In the genomic region with DNA sequence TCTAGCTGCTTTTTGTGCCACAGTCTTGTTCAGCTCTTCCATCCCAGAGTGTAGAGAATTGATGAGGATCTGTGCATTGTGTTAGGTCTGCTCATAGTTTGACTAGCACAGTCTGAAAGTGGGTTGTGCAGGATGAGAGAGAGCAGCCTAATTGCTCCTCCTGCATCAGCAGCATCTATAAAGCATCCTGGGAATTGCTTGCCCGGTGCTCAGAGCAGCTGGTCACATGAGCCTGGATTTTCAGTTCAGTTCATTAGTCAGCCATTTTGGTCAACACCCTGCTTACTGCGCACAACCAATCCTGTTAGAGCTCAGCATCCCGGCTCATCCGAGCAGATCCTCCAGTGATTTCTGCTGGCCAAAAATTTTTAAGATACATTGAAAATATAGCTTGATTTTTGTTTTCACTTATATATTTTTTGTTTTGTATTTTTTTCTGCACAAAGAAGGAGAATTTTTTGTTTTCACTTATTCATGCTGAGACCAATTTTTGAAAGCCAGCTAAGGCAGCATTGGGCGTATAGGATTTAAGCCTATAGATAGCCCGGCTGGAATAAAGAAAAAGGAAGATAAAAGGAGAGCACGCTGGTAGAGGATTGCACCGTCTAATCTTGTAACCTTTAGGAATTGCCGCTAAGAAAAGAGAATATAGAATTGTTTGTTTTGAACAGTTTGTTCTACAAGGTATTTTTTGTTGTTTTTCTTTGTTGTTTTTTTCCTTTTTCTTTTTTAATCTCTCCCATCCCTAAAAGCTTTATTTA, we compare ENCODE assay signal across 9 mouse cellular contexts. TPM values are rescaled to one million over a fixed set of nuclear protein-coding genes. Genes with fewer than 3 reads are reported as not detected.
DNase-seq lines count a peak whose midpoint lies in the region; ATAC-seq lines count a peak whose summit lies in the region.
"Had no signal": no experiment of that assay in that cellular context is flagged by ENCODE, and none has a peak within 500 bp of the region (broad histone marks: within the 10 kb centered on the region; RNA-seq: fewer than 3 reads in every experiment).

No protein-coding gene starts in this region.

- no peaks in the 10 kb centered on the region for H3K9me3 ChIP-seq in forebrain, embryonic 10.5 days
- no peaks in the 10 kb centered on the region for H3K9me3 ChIP-seq in hindbrain, embryonic 12.5 days (replicated peaks)
- H3K9me3 ChIP-seq in neural tube, embryonic 12.5 days, result no peaks in the 10 kb centered on the region
- H3K9me3 ChIP-seq: limb, embryonic 15.5 days had no signal

- peak overlapping the region; percentile 82 for H3K9ac ChIP-seq in hindbrain, embryonic 12.5 days
- peak overlapping the region; percentile 63; the same call in 1 of the 2 replicates for H3K9ac ChIP-seq in neural tube, embryonic 12.5 days
- H3K9ac ChIP-seq: limb, embryonic 15.5 days had no signal

- H3K4me2 ChIP-seq in hindbrain, embryonic 12.5 days (replicated peaks), result peak overlapping the region; percentile 63
- peak overlapping the region; percentile 76 for H3K4me2 ChIP-seq in neural tube, embryonic 12.5 days (replicated peaks)
- H3K4me2 ChIP-seq: limb, embryonic 15.5 days had no signal

- H3K27me3 ChIP-seq in forebrain, embryonic 10.5 days (ENCODE audit: poor library complexity, severe bottlenecking), result no peaks in the 10 kb centered on the region
- H3K27me3 ChIP-seq in hindbrain, embryonic 12.5 days, result no peaks in the 10 kb centered on the region
- H3K27me3 ChIP-seq in neural tube, embryonic 12.5 days (replicated peaks), result no peaks in the 10 kb centered on the region
- H3K27me3 ChIP-seq: limb, embryonic 15.5 days had no signal

- peak overlapping the region; percentile 54 for H3K4me3 ChIP-seq in forebrain, embryonic 10.5 days
- H3K4me3 ChIP-seq in hindbrain, embryonic 12.5 days, result peak overlapping the region; percentile 60
- H3K4me3 ChIP-seq in neural tube, embryonic 12.5 days, result peak overlapping the region; percentile 51
- H3K4me3 ChIP-seq: limb, embryonic 15.5 days had no signal

- peak; percentile 14 for DNase-seq in ovary, postnatal 14 days (ENCODE audit: low spot score)
- no peak for DNase-seq in ovary, postnatal 36 days (ENCODE audit: low spot score)
- DNase-seq in forebrain, embryonic 10.5 days (ENCODE audit: extremely low spot score, low spot score), result peak; percentile 64
- peak; percentile 53 to 65 for DNase-seq in layer of hippocampus, postnatal 25 days (ENCODE audit: extremely low spot score in 1 of 2, low spot score in 1 of 2)
- DNase-seq in T-cell, adult 2 months (ENCODE audit: low spot score), result no peak
- no peak for DNase-seq in urinary bladder, postnatal 25 days (ENCODE audit: low spot score)

- peaks cover 46% of the 10 kb centered on the region for H3K4me1 ChIP-seq in forebrain, embryonic 10.5 days
- peaks cover 36% of the 10 kb centered on the region for H3K4me1 ChIP-seq in hindbrain, embryonic 12.5 days
- peaks cover 28% of the 10 kb centered on the region for H3K4me1 ChIP-seq in neural tube, embryonic 12.5 days

- peak; percentile 94 for ATAC-seq in hindbrain, embryonic 12.5 days (ENCODE audit: low FRiP score)
- peak; percentile 95 for ATAC-seq in neural tube, embryonic 12.5 days (ENCODE audit: low FRiP score, low read depth)

- peaks cover 7% of the 10 kb centered on the region; the same call in 1 of the 2 replicates for H3K36me3 ChIP-seq in forebrain, embryonic 10.5 days (replicated peaks)
- H3K36me3 ChIP-seq in hindbrain, embryonic 12.5 days, result no peaks in the 10 kb centered on the region
- no peaks in the 10 kb centered on the region for H3K36me3 ChIP-seq in neural tube, embryonic 12.5 days
- H3K36me3 ChIP-seq: limb, embryonic 15.5 days had no signal

- 38% methylated on average over 9 of the region's 9 CpGs for WGBS in forebrain, embryonic 10.5 days
- WGBS in hindbrain, embryonic 12.5 days, result 30% methylated on average over 9 of the region's 9 CpGs
- WGBS in neural tube, embryonic 12.5 days, result 39% methylated on average over 9 of the region's 9 CpGs

- peak overlapping the region; percentile 81 for H3K27ac ChIP-seq in forebrain, embryonic 10.5 days
- peak overlapping the region; percentile 81 for H3K27ac ChIP-seq in hindbrain, embryonic 12.5 days
- H3K27ac ChIP-seq in neural tube, embryonic 12.5 days, result no peak overlapping the region
- H3K27ac ChIP-seq: limb, embryonic 15.5 days had no signal

RNA-seq across cellular contexts. Expression of gene Rufy3, which starts 18.6 kb away (rescaled TPM):
- polyA plus RNA-seq in forebrain, embryonic 10.5 days (2016; fragmentation: Nextera tagmentation; extraction: Ambion mirVana), result 29.6 and 33.9 TPM in 2 replicates
- polyA plus RNA-seq in hindbrain, embryonic 12.5 days (2016; fragmentation: Nextera tagmentation; extraction: Ambion mirVana), result 229 and 258 TPM in 2 replicates
- total RNA-seq in layer of hippocampus, postnatal 25 days (2021), result 100 to 1,000 TPM; 158 to 162 TPM
- polyA plus RNA-seq in neural tube, embryonic 12.5 days (2016; fragmentation: Nextera tagmentation; extraction: Ambion mirVana), result 236 and 245 TPM in 2 replicates

RNA-seq across cellular contexts. Expression of gene Utp3, which starts 29.2 kb away (rescaled TPM):
- 86.5 and 95.9 TPM in 2 replicates for polyA plus RNA-seq in forebrain, embryonic 10.5 days (2016; fragmentation: Nextera tagmentation; extraction: Ambion mirVana)
- 60.9 and 62.7 TPM in 2 replicates for polyA plus RNA-seq in hindbrain, embryonic 12.5 days (2016; fragmentation: Nextera tagmentation; extraction: Ambion mirVana)
- total RNA-seq in layer of hippocampus, postnatal 25 days (2021), result 10 to 100 TPM; 24.8 to 26.3 TPM
- 55.2 and 66.1 TPM in 2 replicates for polyA plus RNA-seq in neural tube, embryonic 12.5 days (2016; fragmentation: Nextera tagmentation; extraction: Ambion mirVana)

RNA-seq across cellular contexts. Expression of gene Jchain, which starts 55.8 kb away (rescaled TPM):
- polyA plus RNA-seq in forebrain, embryonic 10.5 days (2016; fragmentation: Nextera tagmentation; extraction: Ambion mirVana), result 0.14 TPM in 1 of 2 replicates, not detected in the other
- polyA plus RNA-seq in hindbrain, embryonic 12.5 days (2016; fragmentation: Nextera tagmentation; extraction: Ambion mirVana), result 0.27 and 0.35 TPM in 2 replicates
- under 1 TPM in 1 of 2 experiments, not detected in 1; 0.26 TPM for total RNA-seq in layer of hippocampus, postnatal 25 days (2021)
- 0.18 and 0.23 TPM in 2 replicates for polyA plus RNA-seq in neural tube, embryonic 12.5 days (2016; fragmentation: Nextera tagmentation; extraction: Ambion mirVana)

Comparison
In these comparisons a context has a peak if more than half of its experiments do, and no peak if none do; other contexts are left out.
1. DNase-seq: peak in ovary, postnatal 14 days (single experiment), forebrain, embryonic 10.5 days (single experiment) and layer of hippocampus, postnatal 25 days (2 of 2); none in ovary, postnatal 36 days (single experiment), T-cell, adult 2 months (single experiment) and urinary bladder, postnatal 25 days (single experiment).
2. Peak in every context shown above with its lines, with median percentiles within 50 percentile points of each other: H3K4me3 ChIP-seq.